Mouse (Mus musculus) adrenal gland, postnatal 0 days (tissue): Measurements from ENCODE around the gene Zfp931. TPM values are rescaled to one million over a fixed set of nuclear protein-coding genes. Genes with fewer than 3 reads are reported as not detected.

Source experiments
- polyA plus RNA-seq: library from polyadenylated mRNA; unstranded; fragments of >200 nt; fragmentation: Nextera tagmentation; extraction: Ambion mirVana; gene quantifications from 2 replicates; pipeline ENCODE4 v1.2.1, GENCODE M21; 2015

Zfp931 gene
- polyA plus RNA-seq, result 22.9 and 49.6 TPM in 2 replicates

DNA sequence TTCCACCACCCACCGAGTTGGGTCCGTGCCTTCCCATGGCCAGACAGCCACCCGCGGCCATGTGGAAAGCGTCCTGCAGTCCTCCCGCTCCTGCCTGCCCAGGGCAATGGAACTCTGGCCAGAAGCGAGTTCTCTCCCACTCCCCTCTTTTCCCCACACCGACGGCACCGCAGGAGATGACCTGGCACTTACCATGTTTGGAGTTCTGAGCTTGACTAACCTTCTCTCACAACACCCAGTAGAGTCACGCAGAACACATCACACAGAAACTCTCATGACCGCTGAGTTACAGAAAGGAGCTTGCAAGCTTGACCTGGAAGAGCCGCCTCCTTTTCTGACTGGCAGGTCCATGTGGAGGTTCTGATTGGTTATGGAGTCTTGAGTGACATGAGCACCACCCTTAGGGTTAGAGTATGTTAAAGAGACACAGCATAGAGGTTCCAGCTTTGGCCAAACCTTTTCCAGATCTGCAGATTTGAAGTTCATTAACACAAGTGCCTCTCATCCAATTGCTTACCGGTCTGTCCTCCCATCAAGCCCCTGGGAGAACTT is at the start of gene Zfp931:
TSS of gene Zfp931 (minus strand) at position 311 of the 552 bp plus-strand sequence.

DNA sequence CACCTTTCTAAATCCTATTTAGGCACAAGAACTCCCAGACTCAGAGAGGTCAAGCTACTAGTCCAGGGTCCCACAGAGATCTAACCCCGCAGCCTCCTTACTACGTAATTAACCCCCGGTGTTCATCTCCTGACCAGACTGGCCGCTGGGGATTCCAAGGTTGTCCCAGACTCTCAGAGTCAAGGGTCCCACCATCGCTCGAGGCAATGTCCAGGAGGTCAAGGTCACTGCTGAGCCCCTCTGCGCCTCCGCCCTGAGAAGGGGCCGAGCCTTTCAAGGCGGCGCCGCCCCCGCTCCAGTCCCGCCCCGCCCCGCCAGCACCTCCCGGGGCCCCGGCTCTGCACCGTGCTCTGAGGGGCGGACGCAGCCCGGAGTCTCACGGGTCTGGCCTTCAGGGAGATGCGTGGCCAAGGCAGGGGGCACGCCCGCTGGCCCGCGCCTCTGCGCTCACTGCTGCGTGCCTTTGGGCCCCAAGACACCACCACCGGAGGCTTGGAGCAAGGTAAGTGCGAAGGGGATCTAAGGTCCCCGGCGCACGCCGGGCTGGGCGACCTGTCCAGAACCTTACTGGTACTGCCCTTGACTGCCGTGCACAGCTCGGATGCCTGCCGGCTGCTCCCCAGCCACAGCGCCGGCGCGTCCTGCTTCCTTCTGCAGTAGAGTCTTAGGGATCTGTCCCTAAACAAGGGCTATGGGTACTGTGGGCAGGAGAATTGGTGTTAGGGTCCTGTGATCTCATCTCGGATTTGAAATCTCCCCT is 40.7 kb upstream of the Zfp931 start, which contains the start of gene Phactr3:
TSS of gene Phactr3 (plus strand) at position 175 of the 760 bp plus-strand sequence.

DNA sequence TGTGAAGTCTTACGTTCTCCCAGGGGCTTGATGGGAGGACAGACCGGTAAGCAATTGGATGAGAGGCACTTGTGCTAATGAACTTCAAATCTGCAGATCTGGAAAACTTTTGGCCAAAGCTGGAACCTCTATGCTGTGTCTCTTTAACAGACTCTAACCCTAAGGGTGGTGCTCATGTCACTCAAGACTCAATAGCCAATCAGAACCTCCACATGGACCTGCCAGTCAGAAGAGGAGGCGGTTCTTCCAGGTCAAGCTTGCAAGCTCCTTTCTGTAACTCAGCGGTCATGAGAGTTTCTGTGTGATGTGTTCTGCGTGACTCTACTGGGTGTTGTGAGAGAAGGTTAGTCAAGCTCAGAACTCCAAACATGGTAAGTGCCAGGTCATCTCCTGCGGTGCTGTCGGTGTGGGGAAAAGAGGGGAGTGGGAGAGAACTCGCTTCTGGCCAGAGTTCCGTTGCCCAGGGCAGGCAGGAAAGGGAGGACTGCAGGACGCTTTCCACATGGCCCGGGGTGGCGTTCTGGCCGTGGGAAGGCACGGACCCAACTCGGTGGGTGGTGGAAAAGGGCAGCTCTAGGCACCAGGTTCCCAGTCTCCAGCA is 55.2 kb downstream of the Zfp931 start, which contains the start of gene Zfp971:
TSS of gene Zfp971 (plus strand) at position 274 of the 601 bp plus-strand sequence.

Other genes starting within 250 kb of the Zfp931 start
- gene Gm14325, start 238.1 kb downstream of the Zfp931 start, polyA plus RNA-seq, result 62.4 and 115 TPM in 2 replicates
- 11.3 and 23.5 TPM in 2 replicates for gene Gm14327, start 181.4 kb downstream of the Zfp931 start, polyA plus RNA-seq
- not detected in 2 replicates for gene Zfp972, start 152.9 kb downstream of the Zfp931 start, polyA plus RNA-seq
- gene Gm14326, start 121.2 kb downstream of the Zfp931 start, polyA plus RNA-seq, result 27.8 and 48.6 TPM in 2 replicates
- gene Zfp971, start 55.2 kb downstream of the Zfp931 start, polyA plus RNA-seq, result 22.4 and 41.8 TPM in 2 replicates
- 5.3 and 14.1 TPM in 2 replicates for gene Phactr3, start 40.5 kb upstream of the Zfp931 start, polyA plus RNA-seq